Mouse (Mus musculus) gonadal fat pad, adult 2 months (tissue): Measurements from ENCODE around the gene H2-D1. TPM values are rescaled to one million over a fixed set of nuclear protein-coding genes. Genes with fewer than 3 reads are reported as not detected.
"Not testable (repeated sequence)": the region's sequence is repeated elsewhere in the genome, so short reads cannot be mapped to it uniquely, and the experiment has no call there.

Experiments used
- DNase-seq: peaks from one replicate; pipeline ENCODE4 v3.0.0-alpha.2; 2012; ENCODE audit warnings: low read depth
- polyA plus RNA-seq: library from polyadenylated mRNA; depleted of rRNA; stranded (reverse); fragments of >200 nt; gene quantifications from 2 replicates; pipeline ENCODE4 v1.2.3, GENCODE M21; 2012

Gene H2-D1
- polyA plus RNA-seq, 1 experiment = 887 TPM

DNA sequence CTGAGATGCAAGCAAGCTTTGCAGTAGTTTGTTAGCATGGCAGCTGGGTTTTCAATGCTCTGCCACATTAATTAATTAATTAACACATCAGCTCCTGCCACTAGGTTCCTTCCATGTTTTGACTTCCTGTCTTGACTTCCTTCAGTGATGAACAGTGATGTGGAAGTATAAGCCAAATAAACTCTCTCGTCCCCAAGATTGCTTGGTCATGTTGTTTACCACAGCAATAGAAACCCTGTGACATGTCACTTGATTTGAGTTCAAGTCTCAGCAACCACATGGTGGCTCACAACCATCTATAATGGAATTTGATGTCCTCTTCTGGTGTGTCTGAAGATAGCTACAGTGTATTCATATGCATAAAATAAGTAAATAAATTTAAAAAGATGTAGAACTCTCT lies 5.2 kb upstream of the H2-D1 start:
- DNase-seq = no peak

GRCm38 (mm10) chr17:35257824-35258491 lies 4.6 kb upstream of the H2-D1 start:
- DNase-seq = peak; percentile 62

GRCm38 (mm10) chr17:35258492-35259478 lies 3.7 kb upstream of the H2-D1 start:
- no peak for DNase-seq

GRCm38 (mm10) chr17:35259621-35260020 lies 2.9 kb upstream of the H2-D1 start:
- no peak for DNase-seq

DNA sequence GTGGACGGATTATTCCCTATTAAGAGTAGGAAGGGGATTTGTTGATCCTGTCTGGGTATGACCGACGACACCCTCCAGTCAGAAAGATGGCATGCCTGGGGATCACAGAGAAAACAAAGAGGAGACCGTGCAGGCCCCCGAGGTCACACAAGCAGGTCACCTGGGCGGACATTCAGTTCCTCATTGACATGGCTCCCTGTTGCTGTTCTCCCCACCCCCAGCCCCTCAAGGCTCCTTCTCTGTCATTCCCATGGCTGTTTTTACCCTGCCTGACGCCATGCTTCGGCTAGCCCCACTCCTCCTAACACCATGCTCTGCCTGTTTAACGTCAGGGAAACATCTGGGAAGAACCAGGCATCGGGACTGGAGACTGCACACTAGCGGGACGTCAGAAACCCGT lies 879 bp upstream of the H2-D1 start:
- no peak for DNase-seq

DNA sequence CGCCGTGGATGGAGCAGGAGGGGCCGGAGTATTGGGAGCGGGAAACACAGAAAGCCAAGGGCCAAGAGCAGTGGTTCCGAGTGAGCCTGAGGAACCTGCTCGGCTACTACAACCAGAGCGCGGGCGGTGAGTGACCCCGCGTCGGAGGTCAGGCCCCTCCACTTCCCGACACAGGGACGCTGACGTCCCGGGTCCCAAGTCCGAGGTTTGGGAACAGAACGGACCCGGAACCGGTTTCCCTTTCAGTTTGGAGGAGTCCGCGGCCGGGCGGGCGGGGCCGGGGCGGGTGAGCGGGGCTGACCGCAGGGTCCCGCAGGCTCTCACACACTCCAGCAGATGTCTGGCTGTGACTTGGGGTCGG lies 973 bp downstream of the H2-D1 start:
- no peak for DNase-seq

DNA sequence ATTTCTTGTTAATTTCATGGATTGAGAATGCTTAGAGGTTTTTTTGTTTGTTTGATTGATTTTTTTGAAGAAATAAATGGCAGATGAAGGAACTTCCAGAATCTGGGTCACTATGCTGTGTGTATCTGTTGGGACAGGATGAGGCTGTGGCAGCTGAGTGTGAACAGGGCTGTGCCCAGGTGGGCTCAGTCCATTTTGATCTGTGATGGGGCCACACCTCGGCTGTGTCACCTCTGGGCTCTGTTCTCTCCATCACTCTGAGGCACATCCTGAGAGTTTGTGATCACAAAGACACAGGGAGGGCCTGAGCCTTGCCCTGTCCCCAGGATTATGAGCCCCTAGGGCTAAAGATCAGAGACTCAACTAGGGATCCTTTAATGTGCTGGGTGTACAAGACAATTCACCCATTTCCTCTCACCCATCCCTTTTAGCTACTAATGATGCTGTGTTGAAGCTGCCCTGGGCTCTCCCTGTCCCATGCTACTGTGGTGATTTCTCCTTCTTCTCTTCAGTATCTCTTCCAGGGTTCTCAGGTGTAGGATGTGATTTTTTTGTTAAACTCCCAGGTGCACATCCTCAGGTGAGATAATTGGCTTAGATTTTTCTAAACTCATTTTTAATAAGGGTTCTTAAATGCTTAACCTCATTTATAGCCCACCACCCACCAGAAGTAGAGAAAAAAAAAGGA lies 5.0 kb downstream of the H2-D1 start:
- DNase-seq = no peak

GRCm38 (mm10) chr17:35269653-35270347 lies 7.3 kb downstream of the H2-D1 start:
- DNase-seq = no peak

- DNase-seq = no peak
Measured at GRCm38 (mm10) chr17:35272249-35272648, 9.7 kb downstream of the H2-D1 start.

- DNase-seq = no peak
Measured at GRCm38 (mm10) chr17:35274770-35275169, 12.2 kb downstream of the H2-D1 start.

DNA sequence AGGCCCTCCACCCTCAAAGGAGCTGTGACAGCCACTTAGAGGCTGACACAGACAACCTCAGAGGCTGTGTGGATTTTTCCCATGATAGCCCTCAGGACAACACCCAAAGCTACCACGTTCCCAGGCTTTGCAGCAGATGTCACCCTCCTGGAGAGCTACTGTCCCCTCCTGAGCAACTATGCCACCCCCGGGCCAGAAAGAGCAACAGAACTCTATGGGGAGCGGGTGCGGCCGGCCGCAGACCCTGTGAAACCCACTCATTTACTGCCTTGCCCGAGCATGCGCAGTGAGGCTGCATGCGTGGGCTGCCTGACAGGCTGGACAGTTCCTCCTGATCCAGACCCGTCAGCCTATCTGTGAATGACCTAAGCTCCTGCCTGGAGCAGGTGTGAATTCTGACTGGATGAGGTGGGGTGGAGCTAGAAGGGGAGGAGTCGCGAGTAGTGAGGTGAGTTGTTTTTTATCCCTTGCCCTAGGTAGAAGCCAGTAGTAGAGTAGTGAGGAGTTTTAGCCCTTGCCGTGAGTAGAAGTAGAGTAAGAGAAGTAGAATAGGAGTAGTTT lies 13.9 kb downstream of the H2-D1 start:
- DNase-seq = no peak

GRCm38 (mm10) chr17:35278049-35278448 lies 15.5 kb downstream of the H2-D1 start:
- DNase-seq = no peak

- no peak for DNase-seq
Measured at GRCm38 (mm10) chr17:35278957-35279688, 16.6 kb downstream of the H2-D1 start.

DNA sequence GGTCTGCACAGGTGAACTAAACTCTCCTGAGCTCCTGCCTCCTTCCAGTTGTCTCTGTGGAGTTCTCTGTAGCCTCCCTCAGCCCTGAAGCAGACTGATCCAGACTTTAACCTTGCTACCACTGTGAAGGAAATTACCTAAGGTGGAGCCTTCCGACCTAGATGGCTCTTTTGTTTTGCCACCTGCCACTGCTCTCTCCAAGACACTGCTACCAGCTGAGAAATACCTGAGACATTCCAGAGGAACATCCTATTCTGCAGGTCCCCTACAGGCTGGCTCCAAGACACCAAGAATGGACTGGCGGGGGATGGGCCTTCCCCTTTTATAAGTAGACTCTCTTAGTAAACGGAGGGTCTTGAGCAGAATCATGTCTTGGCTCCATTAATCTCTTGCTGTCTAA lies 17.7 kb downstream of the H2-D1 start:
- DNase-seq = no peak

DNA sequence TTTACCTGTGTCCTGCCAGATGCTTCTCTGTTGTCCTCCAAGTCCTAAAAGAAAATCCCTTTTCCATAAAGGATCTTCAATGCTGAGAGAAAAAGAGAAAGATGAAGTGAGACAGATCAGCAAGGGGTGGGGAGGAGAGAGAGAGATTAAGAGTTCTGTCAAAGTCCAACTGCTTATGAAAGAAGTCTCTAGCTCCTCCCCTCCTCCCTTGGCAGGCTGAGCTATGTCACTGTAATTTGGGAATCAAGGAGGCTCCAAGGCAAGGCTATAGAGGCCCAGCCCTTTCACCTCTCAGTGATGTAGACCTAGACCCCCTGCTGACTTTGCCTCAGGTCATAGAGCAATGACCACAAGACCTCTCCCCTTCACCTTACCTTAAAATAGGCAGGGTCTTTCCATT lies 22.9 kb downstream of the H2-D1 start:
- no peak for DNase-seq

DNA sequence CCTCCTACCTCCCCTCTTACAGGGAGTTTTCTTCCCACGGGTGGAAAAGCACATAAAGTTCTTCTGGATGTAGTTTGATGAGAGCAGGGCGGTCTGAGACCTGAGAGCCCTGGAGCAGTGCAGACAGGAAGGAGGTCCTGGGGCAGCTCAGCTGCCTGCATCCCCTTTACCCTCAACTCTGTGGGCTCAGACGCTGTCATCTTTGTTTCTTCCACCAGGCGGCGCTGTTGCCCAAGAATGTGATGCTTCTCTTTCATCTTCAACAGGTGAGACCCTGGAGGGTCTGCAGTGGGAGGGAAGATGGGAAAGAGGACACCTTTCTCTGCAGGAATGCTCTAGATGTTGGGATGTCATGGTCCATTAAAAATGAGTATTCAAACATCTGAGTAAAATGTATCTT lies 33.3 kb downstream of the H2-D1 start:
- not testable (repeated sequence) for DNase-seq

GRCm38 (mm10) chr17:35300261-35300945 lies 37.9 kb downstream of the H2-D1 start:
- DNase-seq = not testable (repeated sequence)

DNA sequence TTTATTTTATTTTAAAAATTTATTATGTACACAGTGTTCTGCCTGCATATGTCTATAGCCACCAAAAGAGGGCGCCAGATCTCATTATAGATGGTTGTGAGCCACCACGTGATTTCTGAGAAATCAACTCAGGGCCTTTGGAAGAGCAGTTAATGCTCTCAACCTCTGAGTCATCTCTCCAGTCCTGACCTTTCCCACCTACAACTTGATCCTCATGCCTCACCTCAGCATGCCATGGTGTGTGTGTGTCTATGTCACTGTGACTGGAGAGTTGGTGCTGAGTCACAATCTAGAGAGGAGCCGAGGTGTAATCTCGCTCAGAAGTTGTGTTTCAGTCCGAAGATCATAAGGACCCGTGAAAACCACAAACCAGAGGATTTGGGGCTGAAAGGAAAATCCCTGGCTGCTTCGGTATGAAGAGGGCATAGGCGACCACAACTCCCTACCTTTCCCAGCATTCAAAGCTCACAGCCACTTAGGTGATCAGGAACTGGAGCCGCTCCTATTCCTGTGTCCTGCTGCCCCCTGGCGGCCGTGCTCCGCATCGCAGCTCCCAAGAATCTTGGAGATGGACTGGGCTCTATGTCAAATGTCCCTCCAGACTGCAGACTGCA lies 39.2 kb downstream of the H2-D1 start:
- peak; percentile 22 for DNase-seq

DNA sequence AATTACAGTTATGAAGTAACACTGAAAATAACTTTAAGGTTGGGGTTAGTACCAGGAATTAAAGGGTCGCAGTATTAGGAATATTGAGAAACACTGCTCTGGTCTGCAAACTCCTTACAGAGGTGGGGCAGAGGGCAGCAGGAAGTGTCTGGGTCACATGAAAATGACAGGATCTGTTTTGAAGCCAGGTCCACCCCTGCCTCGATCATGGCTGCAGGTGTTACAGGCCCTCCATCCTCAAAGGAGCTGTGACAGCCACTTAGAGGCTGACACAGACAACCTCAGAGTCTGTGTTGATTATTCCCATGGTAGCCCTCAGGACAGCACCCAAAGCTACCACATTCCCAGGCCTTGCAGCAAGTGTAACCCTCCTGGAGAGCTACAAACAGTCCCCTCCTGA lies 40.7 kb downstream of the H2-D1 start:
- DNase-seq = no peak
